Mouse (Mus musculus): ENCODE data around the gene Tm9sf3. TPM values are rescaled to one million over a fixed set of nuclear protein-coding genes. Genes with fewer than 3 reads are reported as not detected.

The Tm9sf3 gene
- polyA plus RNA-seq, 1 experiment = 121 TPM

- Histone ChIP-seq H3K36me3 (ENCODE audit: control insufficient read depth, insufficient read depth, low read length, poor library complexity, severe bottlenecking) (no peaks in the 10 kb centered on the region), H3K27me3 (ENCODE audit: control insufficient read depth, insufficient read depth, low read length, poor library complexity, severe bottlenecking) (no peaks in the 10 kb centered on the region), H3K4me1 (ENCODE audit: control insufficient read depth, insufficient read depth, low read length) (no peaks in the 10 kb centered on the region), H3K9me3 (replicated peaks; ENCODE audit: control insufficient read depth, insufficient read depth, low read length, poor library complexity, severe bottlenecking) (no peaks in the 10 kb centered on the region), H3K9ac (ENCODE audit: low read depth, poor library complexity, severe bottlenecking) (no peak overlapping the region), H3K4me3 (ENCODE audit: low read depth, low read length) (no peak overlapping the region), H3K27ac (ENCODE audit: insufficient read depth, low read length) (no peak overlapping the region)
- TF ChIP-seq EP300 (IDR thresholded peaks at IDR 0.05; ENCODE audit: insufficient read depth, low read depth, low read length) (no peak), CTCF (IDR thresholded peaks at IDR 0.05; ENCODE audit: low read depth, low read length) (no peak), POLR2A (IDR thresholded peaks at IDR 0.05; ENCODE audit: insufficient read depth, low read length) (no peak)
These were observed 18.9 kb upstream of the Tm9sf3 start for GRCm38 (mm10) chr19:41282718-41283117.

- Histone ChIP-seq H3K4me3 (ENCODE audit: low read depth, low read length) (no peak overlapping the region), H3K9me3 (replicated peaks; ENCODE audit: control insufficient read depth, insufficient read depth, low read length, poor library complexity, severe bottlenecking) (no peaks in the 10 kb centered on the region), H3K27ac (ENCODE audit: insufficient read depth, low read length) (no peak overlapping the region), H3K36me3 (ENCODE audit: control insufficient read depth, insufficient read depth, low read length, poor library complexity, severe bottlenecking) (no peaks in the 10 kb centered on the region), H3K27me3 (ENCODE audit: control insufficient read depth, insufficient read depth, low read length, poor library complexity, severe bottlenecking) (no peaks in the 10 kb centered on the region), H3K9ac (ENCODE audit: low read depth, poor library complexity, severe bottlenecking) (no peak overlapping the region), H3K4me1 (ENCODE audit: control insufficient read depth, insufficient read depth, low read length) (no peaks in the 10 kb centered on the region)
- no peak for TF ChIP-seq POLR2A (IDR thresholded peaks at IDR 0.05; ENCODE audit: insufficient read depth, low read length)
- TF ChIP-seq CTCF (IDR thresholded peaks at IDR 0.05; ENCODE audit: low read depth, low read length) = no peak
These were observed 18.4 kb upstream of the Tm9sf3 start for GRCm38 (mm10) chr19:41282216-41282615.

- TF ChIP-seq EP300 (IDR thresholded peaks at IDR 0.05; ENCODE audit: insufficient read depth, low read depth, low read length) = no peak
- TF ChIP-seq POLR2A (IDR thresholded peaks at IDR 0.05; ENCODE audit: insufficient read depth, low read length) = no peak
- no peak for TF ChIP-seq CTCF (IDR thresholded peaks at IDR 0.05; ENCODE audit: low read depth, low read length)
- Histone ChIP-seq H3K27me3 (ENCODE audit: control insufficient read depth, insufficient read depth, low read length, poor library complexity, severe bottlenecking) (no peaks in the 10 kb centered on the region), H3K4me3 (ENCODE audit: low read depth, low read length) (no peak overlapping the region), H3K9me3 (replicated peaks; ENCODE audit: control insufficient read depth, insufficient read depth, low read length, poor library complexity, severe bottlenecking) (no peaks in the 10 kb centered on the region), H3K9ac (ENCODE audit: low read depth, poor library complexity, severe bottlenecking) (no peak overlapping the region), H3K27ac (ENCODE audit: insufficient read depth, low read length) (no peak overlapping the region), H3K36me3 (ENCODE audit: control insufficient read depth, insufficient read depth, low read length, poor library complexity, severe bottlenecking) (no peaks in the 10 kb centered on the region), H3K4me1 (ENCODE audit: control insufficient read depth, insufficient read depth, low read length) (no peaks in the 10 kb centered on the region)
These were observed 16.0 kb upstream of the Tm9sf3 start for GRCm38 (mm10) chr19:41279724-41280244.

- Histone ChIP-seq H3K27ac (ENCODE audit: insufficient read depth, low read length) (no peak overlapping the region), H3K27me3 (ENCODE audit: control insufficient read depth, insufficient read depth, low read length, poor library complexity, severe bottlenecking) (no peaks in the 10 kb centered on the region)
These were observed 14.8 kb upstream of the Tm9sf3 start for GRCm38 (mm10) chr19:41278606-41279005.

GRCm38 (mm10) chr19:41275588-41275987 lies 11.8 kb upstream of the Tm9sf3 start:
- Histone ChIP-seq H3K36me3 (ENCODE audit: control insufficient read depth, insufficient read depth, low read length, poor library complexity, severe bottlenecking) (no peaks in the 10 kb centered on the region), H3K4me1 (ENCODE audit: control insufficient read depth, insufficient read depth, low read length) (no peaks in the 10 kb centered on the region), H3K9me3 (replicated peaks; ENCODE audit: control insufficient read depth, insufficient read depth, low read length, poor library complexity, severe bottlenecking) (no peaks in the 10 kb centered on the region), H3K27me3 (ENCODE audit: control insufficient read depth, insufficient read depth, low read length, poor library complexity, severe bottlenecking) (no peaks in the 10 kb centered on the region), H3K4me3 (ENCODE audit: low read depth, low read length) (no peak overlapping the region), H3K27ac (ENCODE audit: insufficient read depth, low read length) (no peak overlapping the region), H3K9ac (ENCODE audit: low read depth, poor library complexity, severe bottlenecking) (no peak overlapping the region)
- TF ChIP-seq CTCF (IDR thresholded peaks at IDR 0.05; ENCODE audit: low read depth, low read length) (no peak), POLR2A (IDR thresholded peaks at IDR 0.05; ENCODE audit: insufficient read depth, low read length) (no peak)

More at GRCm38 (mm10) chr19:41278606-41279005, 14.8 kb upstream of the Tm9sf3 start:
- H3K9me3 ChIP-seq (replicated peaks; ENCODE audit: control insufficient read depth, insufficient read depth, low read length, poor library complexity, severe bottlenecking) = no peaks in the 10 kb centered on the region
- H3K36me3 ChIP-seq (ENCODE audit: control insufficient read depth, insufficient read depth, low read length, poor library complexity, severe bottlenecking) = no peaks in the 10 kb centered on the region
- H3K4me3 ChIP-seq (ENCODE audit: low read depth, low read length) = no peak overlapping the region
- H3K4me1 ChIP-seq (ENCODE audit: control insufficient read depth, insufficient read depth, low read length) = no peaks in the 10 kb centered on the region
- no peak for TF ChIP-seq EP300 (IDR thresholded peaks at IDR 0.05; ENCODE audit: insufficient read depth, low read depth, low read length)
- no peak for TF ChIP-seq POLR2A (IDR thresholded peaks at IDR 0.05; ENCODE audit: insufficient read depth, low read length)
- no peak for TF ChIP-seq CTCF (IDR thresholded peaks at IDR 0.05; ENCODE audit: low read depth, low read length)
- H3K9ac ChIP-seq (ENCODE audit: low read depth, poor library complexity, severe bottlenecking) = no peak overlapping the region

- Histone ChIP-seq H3K27me3 (ENCODE audit: control insufficient read depth, insufficient read depth, low read length, poor library complexity, severe bottlenecking) (no peaks in the 10 kb centered on the region; the same call in 1 of the 2 replicates), H3K4me3 (ENCODE audit: low read depth, low read length) (no peak overlapping the region), H3K4me1 (ENCODE audit: control insufficient read depth, insufficient read depth, low read length) (peaks cover 3% of the 10 kb centered on the region), H3K36me3 (ENCODE audit: control insufficient read depth, insufficient read depth, low read length, poor library complexity, severe bottlenecking) (no peaks in the 10 kb centered on the region), H3K27ac (ENCODE audit: insufficient read depth, low read length) (no peak overlapping the region), H3K9ac (ENCODE audit: low read depth, poor library complexity, severe bottlenecking) (no peak overlapping the region), H3K9me3 (replicated peaks; ENCODE audit: control insufficient read depth, insufficient read depth, low read length, poor library complexity, severe bottlenecking) (no peaks in the 10 kb centered on the region)
- TF ChIP-seq EP300 (IDR thresholded peaks at IDR 0.05; ENCODE audit: insufficient read depth, low read depth, low read length) = no peak
- no peak for TF ChIP-seq CTCF (IDR thresholded peaks at IDR 0.05; ENCODE audit: low read depth, low read length)
- no peak for TF ChIP-seq POLR2A (IDR thresholded peaks at IDR 0.05; ENCODE audit: insufficient read depth, low read length)
These were observed 7.1 kb upstream of the Tm9sf3 start for GRCm38 (mm10) chr19:41270906-41271305.
